Mouse (Mus musculus) midbrain, embryonic 16.5 days (tissue): ENCODE measurements around the gene Tec. TPM values are rescaled to one million over a fixed set of nuclear protein-coding genes. Genes with fewer than 3 reads are reported as not detected.

Source experiments
- ATAC-seq: fragments of 200-750 bp; cut with Nextera tagmentation; 2 replicates; pipeline ENCODE4 v1.8.0; 2017; ENCODE audit warnings: moderate TSS enrichment
- H3K27ac ChIP-seq: fragments of 300-500 bp; sonication (generic); 2 replicates; pipeline ENCODE4 v1.5.1; 2014; ENCODE audit warnings: mild to moderate bottlenecking, low read length, mixed read lengths
- H3K27me3 ChIP-seq: fragments of 300-500 bp; sonication (generic); 2 replicates; pipeline ENCODE4 v1.6.1; 2014; ENCODE audit warnings: low read depth, low read length, mixed read lengths; ENCODE audit not compliant: control insufficient read depth, insufficient read depth
- H3K36me3 ChIP-seq: fragments of 300-500 bp; sonication (generic); 2 replicates; pipeline ENCODE4 v1.6.1; 2014; ENCODE audit warnings: mild to moderate bottlenecking, low read length, moderate library complexity, mixed read lengths; ENCODE audit not compliant: control insufficient read depth, insufficient read depth
- H3K4me1 ChIP-seq: fragments of 300-500 bp; sonication (generic); 2 replicates; pipeline ENCODE4 v1.6.1; 2014; ENCODE audit warnings: mild to moderate bottlenecking, low read length, mixed read lengths; ENCODE audit not compliant: control insufficient read depth, insufficient read depth
- H3K4me2 ChIP-seq: fragments of 300-500 bp; sonication (generic); 2 replicates; pipeline ENCODE4 v1.6.1; 2014; ENCODE audit warnings: mild to moderate bottlenecking, low read length, mixed read lengths
- H3K4me3 ChIP-seq: fragments of 300-500 bp; sonication (generic); 2 replicates; pipeline ENCODE4 v1.5.1; 2014; ENCODE audit warnings: low read depth, mild to moderate bottlenecking, low read length, moderate library complexity, mixed read lengths
- H3K9ac ChIP-seq: fragments of 300-500 bp; sonication (generic); 2 replicates; pipeline ENCODE4 v1.6.1; 2014; ENCODE audit warnings: low read depth, low read length, mixed read lengths
- H3K9me3 ChIP-seq: fragments of 300-500 bp; sonication (generic); replicated peaks from 2 replicates; pipeline ENCODE4 v1.6.1; 2014; ENCODE audit warnings: mild to moderate bottlenecking, low read length, mixed read lengths; ENCODE audit not compliant: control insufficient read depth, poor library complexity, severe bottlenecking
- WGBS: fragments of 180-500 bp; shearing (Covaris S2); extraction: QIAGEN DNeasy Blood & Tissue Kit; methylation state at CpG from one replicate; pipeline ENCODE4 v1.1.7; 2014; 5-methylcytosine and 5-hydroxymethylcytosine counted together
- polyA plus RNA-seq: library from polyadenylated mRNA; unstranded; fragments of >200 nt; fragmentation: Nextera tagmentation; extraction: Ambion mirVana; gene quantifications from 2 replicates; pipeline ENCODE4 v1.2.1, GENCODE M21; 2015

Gene Tec
- polyA plus RNA-seq, 1 experiment from 2014 or later, result 5.4 TPM

DNA sequence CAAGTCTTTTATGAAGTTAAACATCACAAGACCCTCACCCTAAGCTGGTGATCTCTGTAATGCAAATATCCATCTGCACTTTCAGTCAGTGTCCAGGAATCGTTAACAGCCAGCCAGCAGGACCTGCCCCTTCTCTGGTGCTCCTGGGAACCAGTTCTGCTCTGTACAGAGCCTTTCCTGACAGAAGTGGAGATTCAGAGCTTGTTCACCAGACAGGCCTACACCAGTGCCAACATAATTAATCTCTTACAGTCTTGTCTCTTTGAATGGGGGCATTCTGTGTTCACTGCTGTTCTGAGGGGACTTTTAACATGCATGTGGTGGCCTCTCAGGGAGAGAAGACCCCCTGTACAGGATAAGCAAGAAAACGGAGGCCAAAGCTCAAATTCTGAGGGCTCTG is 29.3 kb downstream of the Tec start:
- WGBS, result 47% methylated on average over 2 of the region's 2 CpGs

DNA sequence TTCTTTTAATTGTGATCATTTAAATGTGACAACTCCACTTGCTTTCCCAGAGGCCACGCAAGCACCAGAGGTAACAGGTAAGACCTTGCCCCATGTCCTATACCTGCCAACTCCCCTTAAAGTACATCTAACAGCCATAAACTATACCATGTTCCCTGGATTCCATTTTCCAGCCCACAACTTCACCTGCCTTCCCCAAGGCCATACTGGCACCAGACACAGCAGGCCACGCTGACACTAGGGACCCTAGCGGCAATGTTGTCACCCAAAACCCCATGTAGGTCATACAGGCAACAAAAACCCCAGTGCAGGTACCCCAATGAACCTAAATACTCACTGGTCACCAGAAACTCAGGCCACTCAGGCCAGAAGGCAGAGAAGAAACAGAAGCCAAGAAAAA is 32.6 kb downstream of the Tec start:
- Histone ChIP-seq H3K36me3 (no peaks in the 10 kb centered on the region), H3K4me2 (no peak overlapping the region), H3K4me3 (no peak overlapping the region), H3K4me1 (no peaks in the 10 kb centered on the region), H3K9ac (no peak overlapping the region), H3K9me3 (no peaks in the 10 kb centered on the region; the same call in 1 of the 2 replicates), H3K27ac (no peak overlapping the region), H3K27me3 (no peaks in the 10 kb centered on the region)
- WGBS, result 91% methylated on average over 3 of the region's 3 CpGs
- ATAC-seq, result no peak

More for the DNA sequence above, 29.3 kb downstream of the Tec start:
- no peaks in the 10 kb centered on the region; the same call in 1 of the 2 replicates for H3K9me3 ChIP-seq
- H3K27ac ChIP-seq, result no peak overlapping the region
- no peak overlapping the region for H3K4me3 ChIP-seq
- H3K9ac ChIP-seq, result no peak overlapping the region
- no peaks in the 10 kb centered on the region for H3K36me3 ChIP-seq
- no peaks in the 10 kb centered on the region for H3K27me3 ChIP-seq
- no peak for ATAC-seq
- no peaks in the 10 kb centered on the region for H3K4me1 ChIP-seq
- no peak overlapping the region for H3K4me2 ChIP-seq

DNA sequence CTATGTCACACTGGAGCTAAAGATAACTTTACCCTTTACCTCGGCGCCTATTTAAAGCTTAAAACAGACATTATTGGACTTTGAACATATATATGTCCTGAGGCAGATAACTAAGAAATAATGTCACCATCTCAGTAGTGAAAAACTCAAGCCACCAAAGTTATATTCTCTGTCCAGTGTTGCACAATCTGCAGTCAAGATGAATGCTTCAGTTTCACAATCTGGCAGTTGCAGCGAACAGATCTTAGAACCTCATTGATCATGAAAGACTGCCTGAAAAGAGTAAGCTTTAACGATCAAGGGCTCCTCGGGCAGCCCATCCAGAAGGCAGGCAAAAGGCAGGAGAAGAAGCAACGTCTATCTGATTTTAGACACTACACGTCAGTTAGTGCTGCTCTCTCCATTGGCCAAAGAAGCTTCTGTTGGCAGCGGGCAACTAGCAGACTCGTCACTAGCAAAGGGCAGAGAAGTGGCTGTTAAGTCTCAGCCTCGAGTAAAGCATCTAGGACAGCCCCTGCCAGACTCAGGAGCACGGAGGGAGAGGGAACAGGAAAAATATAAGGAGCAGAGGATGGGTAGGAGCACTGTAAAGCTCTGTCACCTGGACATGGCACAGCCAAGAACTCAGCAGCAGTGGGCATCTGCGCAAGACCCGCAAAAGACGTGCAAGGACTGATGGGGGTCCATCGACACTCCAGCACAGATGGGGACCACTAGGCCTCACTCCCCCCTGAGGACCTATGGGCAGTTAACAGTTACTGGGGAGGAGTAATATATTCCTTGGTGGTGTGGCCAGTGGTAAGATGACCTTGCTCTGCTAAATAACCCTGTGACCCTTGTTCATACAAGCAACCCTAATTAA is 35.1 kb downstream of the Tec start:
- WGBS, result 78% methylated on average over 15 of the region's 15 CpGs
- Histone ChIP-seq H3K27ac (no peak overlapping the region), H3K4me3 (no peak overlapping the region), H3K36me3 (no peaks in the 10 kb centered on the region), H3K4me2 (no peak overlapping the region), H3K9me3 (no peaks in the 10 kb centered on the region), H3K27me3 (no peaks in the 10 kb centered on the region), H3K4me1 (no peaks in the 10 kb centered on the region), H3K9ac (no peak overlapping the region)
- ATAC-seq, result no peak

DNA sequence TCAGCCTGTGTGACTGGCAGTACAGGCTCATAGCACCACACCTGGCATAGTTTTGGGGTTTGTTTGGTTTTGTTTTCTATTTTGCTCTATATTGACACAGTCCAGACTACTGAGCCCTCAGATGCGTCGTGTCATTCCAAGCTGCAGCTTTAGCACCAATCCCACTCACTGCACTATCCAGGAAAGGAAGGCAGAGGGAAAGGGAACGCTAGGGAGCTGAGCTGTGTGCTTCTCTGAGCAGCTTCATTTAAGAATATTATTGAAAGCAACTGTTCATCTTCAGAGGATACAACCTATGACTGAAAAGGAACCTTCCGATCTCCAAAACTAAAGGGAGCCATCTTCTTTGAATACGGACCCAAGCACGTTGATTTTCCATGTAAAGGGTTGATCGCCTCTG is 36.1 kb downstream of the Tec start:
- ATAC-seq, result no peak
- Histone ChIP-seq H3K9me3 (no peaks in the 10 kb centered on the region), H3K27me3 (no peaks in the 10 kb centered on the region), H3K4me3 (no peak overlapping the region), H3K4me1 (no peaks in the 10 kb centered on the region), H3K9ac (no peak overlapping the region), H3K27ac (no peak overlapping the region), H3K36me3 (no peaks in the 10 kb centered on the region), H3K4me2 (no peak overlapping the region)
- WGBS, result 93% methylated on average over 7 of the region's 7 CpGs

DNA sequence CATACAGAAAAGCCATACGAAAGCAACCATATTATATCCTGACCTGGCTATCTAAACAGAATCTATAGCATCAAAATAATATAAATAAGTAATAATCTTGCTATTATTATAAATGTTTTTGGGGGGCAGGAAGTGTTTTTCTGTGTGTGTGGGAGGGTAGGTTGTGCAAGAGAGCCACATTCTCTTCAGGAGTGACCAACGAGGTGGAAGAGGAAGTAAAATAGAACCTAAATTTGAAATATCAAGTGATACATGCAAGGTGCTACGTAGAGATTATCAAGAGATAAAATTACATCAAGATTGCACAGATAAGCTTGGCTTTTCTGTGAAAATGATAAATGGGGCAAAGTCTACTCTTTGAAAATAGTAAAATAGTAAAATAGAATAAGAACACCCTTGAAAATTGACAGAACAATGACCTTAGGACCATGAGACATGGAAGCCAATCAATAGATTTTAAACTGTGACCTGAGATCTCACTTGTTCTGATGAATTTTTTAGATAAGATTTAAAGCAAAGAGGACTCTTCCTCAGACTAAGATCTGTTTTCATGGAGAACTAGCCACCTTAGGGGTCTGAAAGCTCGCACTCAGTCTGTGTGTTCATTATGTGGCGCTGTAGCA is 37.2 kb downstream of the Tec start:
- WGBS, result 94% methylated on average over 5 of the region's 5 CpGs

DNA sequence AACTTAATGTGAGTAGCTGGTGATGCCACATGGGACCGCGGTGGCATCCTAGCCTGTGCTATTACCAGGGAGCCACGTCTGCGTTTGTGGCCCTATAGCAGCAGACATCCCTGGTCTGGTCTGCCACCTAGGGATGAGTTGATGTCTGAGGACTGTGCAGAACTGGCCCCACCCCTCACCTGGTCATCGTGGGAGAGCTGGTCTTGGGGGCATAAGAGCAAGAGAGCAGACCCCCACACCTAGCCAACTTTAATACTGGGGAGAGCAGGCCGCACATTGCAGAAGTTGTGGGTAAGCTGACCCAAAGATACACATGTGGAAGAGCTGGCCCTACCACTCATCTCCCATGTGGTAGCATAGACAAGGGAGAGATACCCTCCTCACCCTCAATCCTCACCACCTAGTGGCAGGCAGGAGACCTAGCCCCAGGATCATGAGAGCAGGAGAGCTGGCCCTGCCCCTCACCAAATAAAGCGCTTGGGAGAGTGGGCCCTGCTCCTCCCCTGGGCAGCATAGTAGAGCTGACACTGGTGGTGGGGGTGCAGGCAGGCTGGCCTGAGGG is 38.7 kb downstream of the Tec start:
- Histone ChIP-seq H3K9ac (no peak overlapping the region), H3K4me3 (no peak overlapping the region), H3K27me3 (no peaks in the 10 kb centered on the region), H3K36me3 (no peaks in the 10 kb centered on the region), H3K9me3 (no peaks in the 10 kb centered on the region), H3K4me1 (no peaks in the 10 kb centered on the region), H3K27ac (no peak overlapping the region), H3K4me2 (no peak overlapping the region)
- 90% methylated on average over 7 of the region's 7 CpGs for WGBS
- no peak for ATAC-seq

More for the DNA sequence above, 37.2 kb downstream of the Tec start:
- no peak overlapping the region for H3K9ac ChIP-seq
- no peak overlapping the region for H3K4me3 ChIP-seq
- H3K36me3 ChIP-seq, result no peaks in the 10 kb centered on the region
- ATAC-seq, result no peak
- no peak overlapping the region for H3K27ac ChIP-seq
- H3K27me3 ChIP-seq, result no peaks in the 10 kb centered on the region
- no peak overlapping the region for H3K4me2 ChIP-seq
- H3K4me1 ChIP-seq, result no peaks in the 10 kb centered on the region
- no peaks in the 10 kb centered on the region for H3K9me3 ChIP-seq

DNA sequence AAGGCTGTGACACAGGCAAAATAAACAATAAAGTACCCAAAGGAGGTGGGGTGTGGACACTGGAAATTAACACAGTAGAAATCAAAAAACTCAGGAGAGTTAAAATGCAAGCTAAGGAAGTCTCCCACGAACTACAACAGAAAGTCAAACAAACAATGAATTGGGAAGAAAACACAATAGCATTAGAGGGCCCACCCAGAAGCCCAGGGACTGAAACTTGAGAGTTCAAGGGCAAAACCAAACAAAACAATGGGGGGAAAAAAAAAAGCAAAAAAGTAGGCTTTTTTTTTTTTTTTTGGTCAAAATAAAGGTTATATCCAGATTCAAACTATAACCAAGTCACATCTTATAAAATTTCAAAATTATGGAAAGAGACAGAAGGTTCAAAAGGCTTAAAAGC is 39.9 kb downstream of the Tec start:
- Histone ChIP-seq H3K4me1 (no peaks in the 10 kb centered on the region), H3K9ac (no peak overlapping the region), H3K27ac (no peak overlapping the region), H3K9me3 (no peaks in the 10 kb centered on the region), H3K4me2 (no peak overlapping the region), H3K27me3 (no peaks in the 10 kb centered on the region), H3K4me3 (no peak overlapping the region), H3K36me3 (no peaks in the 10 kb centered on the region)
- no peak for ATAC-seq
- 24% methylated on average over 1 of the region's 1 CpGs for WGBS

DNA sequence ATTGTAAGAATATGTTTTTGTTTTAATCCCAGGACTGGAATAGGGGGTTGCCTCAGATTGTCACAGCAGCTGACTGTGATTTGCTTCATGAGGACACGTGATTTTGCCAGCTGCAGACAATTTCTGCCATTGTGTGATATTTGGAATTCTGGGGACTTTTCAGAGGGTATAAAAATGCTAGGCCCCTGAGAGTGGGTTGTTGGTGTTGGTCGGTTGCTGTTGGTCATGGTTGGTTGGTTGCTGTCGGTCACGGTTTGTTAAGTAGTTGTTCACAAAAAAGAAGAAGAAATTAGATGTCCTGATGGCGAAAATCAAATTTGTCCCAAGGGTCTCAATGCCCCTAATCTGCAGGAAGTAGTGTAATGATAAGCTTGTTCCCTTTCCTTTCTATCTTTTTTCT is 40.8 kb downstream of the Tec start:
- H3K4me3 ChIP-seq, result no peak overlapping the region
- no peaks in the 10 kb centered on the region for H3K4me1 ChIP-seq
- ATAC-seq, result no peak
- H3K4me2 ChIP-seq, result no peak overlapping the region
- H3K9me3 ChIP-seq, result no peaks in the 10 kb centered on the region
- H3K9ac ChIP-seq, result no peak overlapping the region
- no peak overlapping the region for H3K27ac ChIP-seq
- no peaks in the 10 kb centered on the region for H3K36me3 ChIP-seq
- WGBS, result 55% methylated on average over 5 of the region's 5 CpGs
- no peaks in the 10 kb centered on the region for H3K27me3 ChIP-seq

DNA sequence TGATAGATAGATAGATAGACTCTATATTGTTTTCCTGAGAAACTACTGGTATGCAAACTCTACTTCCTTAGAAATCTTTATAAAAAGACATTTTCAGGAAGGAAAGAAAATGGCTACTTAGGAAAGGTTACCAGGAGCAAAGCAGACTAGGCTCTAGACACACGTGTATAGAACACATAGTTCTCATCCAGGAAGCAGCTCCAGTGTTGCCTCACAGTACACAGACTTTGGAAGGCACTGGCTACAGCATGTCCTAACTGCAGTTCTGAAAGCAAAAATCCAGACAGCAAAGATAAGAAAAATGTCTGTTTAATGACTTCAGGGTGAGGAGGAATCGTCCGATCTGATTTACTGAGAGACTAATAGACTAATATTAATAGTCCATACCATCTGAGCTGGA is 41.8 kb downstream of the Tec start:
- Histone ChIP-seq H3K36me3 (no peaks in the 10 kb centered on the region), H3K9ac (no peak overlapping the region), H3K27me3 (no peaks in the 10 kb centered on the region), H3K4me2 (no peak overlapping the region), H3K4me1 (no peaks in the 10 kb centered on the region), H3K27ac (no peak overlapping the region), H3K9me3 (no peaks in the 10 kb centered on the region), H3K4me3 (no peak overlapping the region)
- ATAC-seq, result no peak
- WGBS, result 88% methylated on average over 3 of the region's 3 CpGs
